Mouse (Mus musculus): ENCODE measurements around the gene Tra2b. TPM values are rescaled to one million over a fixed set of nuclear protein-coding genes. Genes with fewer than 3 reads are reported as not detected.
"Not testable (repeated sequence)": the region's sequence is repeated elsewhere in the genome, so short reads cannot be mapped to it uniquely, and the experiment has no call there.

Gene Tra2b
- polyA plus RNA-seq, 1 experiment from 2014 or later: 220 TPM

DNA sequence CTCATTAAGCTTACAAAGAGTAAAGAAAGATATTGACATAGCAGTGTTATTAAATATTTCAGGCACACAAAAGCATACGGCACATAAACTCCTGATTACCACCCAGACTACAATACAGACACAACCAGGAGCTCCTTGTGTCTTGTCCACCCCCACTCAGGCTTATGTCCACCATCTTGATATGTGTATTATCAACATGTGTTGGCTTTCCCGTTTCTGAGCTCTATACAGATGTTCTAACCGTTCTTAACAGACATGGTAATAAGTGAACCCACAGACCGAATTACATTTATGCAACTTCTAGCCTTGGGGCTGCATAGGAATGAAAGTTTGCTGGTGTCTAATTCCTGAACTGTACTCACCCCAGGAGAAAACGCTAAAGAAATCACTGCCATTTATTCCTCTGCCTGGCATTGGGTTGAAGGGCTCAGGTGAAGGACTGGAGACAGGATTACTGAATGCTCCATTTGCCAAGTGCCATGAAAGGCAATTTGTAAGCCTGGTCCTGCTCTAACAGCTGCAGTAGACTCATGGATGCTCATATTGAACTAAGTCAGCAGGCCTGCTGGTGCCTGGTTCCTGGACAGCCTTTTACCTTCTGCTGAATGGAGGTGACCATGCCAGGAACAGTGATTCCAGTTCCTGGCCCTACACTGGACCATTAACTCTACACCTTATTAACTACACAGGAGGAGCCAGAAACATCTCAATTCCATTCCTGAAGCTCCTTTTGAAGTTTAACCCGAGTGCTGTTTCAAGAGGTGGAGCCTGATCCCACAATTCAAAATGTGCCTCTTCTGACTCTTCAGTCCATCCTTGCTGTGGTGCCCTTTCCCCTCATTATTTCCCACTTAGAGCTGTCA, 24.2 kb downstream of the Tra2b start:
- H3K9ac ChIP-seq (replicated peaks): no peak overlapping the region
- no peak for ATAC-seq (ENCODE audit: low FRiP score)
- H3K9me3 ChIP-seq (replicated peaks): no peaks in the 10 kb centered on the region
- H3K4me3 ChIP-seq (replicated peaks): no peak overlapping the region
- no peaks in the 10 kb centered on the region for H3K27me3 ChIP-seq (replicated peaks)
- H3K27ac ChIP-seq (replicated peaks): no peak overlapping the region
- WGBS: 83% methylated on average over 6 of the region's 6 CpGs
- peaks cover 56% of the 10 kb centered on the region for H3K36me3 ChIP-seq
- H3K4me2 ChIP-seq: no peak overlapping the region
- H3K4me1 ChIP-seq: no peaks in the 10 kb centered on the region

DNA sequence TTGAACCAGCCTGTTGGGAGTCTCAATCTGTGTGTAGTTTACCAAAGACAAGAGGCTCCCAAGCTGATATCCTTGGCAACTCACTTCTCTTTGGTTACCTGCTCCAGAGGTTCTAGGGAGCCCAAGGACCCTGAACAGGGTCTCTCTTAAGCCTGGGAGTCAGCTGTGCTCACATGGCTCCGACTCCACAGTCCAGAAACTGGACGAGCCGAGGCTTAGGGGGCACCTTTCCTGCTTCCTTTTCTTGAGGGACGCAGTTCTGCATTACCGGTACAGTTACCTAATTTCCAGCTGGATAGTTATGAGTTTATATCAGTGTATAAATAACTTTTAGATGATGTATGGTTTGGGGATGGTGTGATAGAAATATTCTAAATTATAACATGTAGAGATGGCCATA, 24.9 kb downstream of the Tra2b start:
- peaks cover 57% of the 10 kb centered on the region for H3K36me3 ChIP-seq
- WGBS: 91% methylated on average over 5 of the region's 5 CpGs
- H3K27ac ChIP-seq (replicated peaks): no peak overlapping the region

DNA sequence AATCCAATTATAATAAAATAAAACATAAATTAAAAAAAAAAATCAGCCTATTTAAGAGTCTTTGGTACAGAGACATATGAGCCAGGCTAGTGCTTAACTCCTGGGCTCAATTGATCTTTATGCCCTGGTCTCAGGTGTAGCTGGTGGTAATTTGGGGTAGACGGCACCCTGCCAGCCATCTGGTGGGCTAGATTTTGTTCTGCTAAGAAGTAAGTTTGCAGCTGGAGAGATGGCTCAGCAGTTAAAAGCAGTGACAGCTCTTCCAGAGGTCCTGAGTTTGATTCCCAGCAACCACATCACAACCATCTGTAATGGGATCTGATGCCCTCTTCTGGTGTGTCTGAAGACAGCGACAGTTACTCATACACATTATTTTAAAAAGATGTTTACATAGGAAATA, 25.8 kb downstream of the Tra2b start:
- H3K9me3 ChIP-seq (replicated peaks): no peaks in the 10 kb centered on the region
- H3K27ac ChIP-seq (replicated peaks): no peak overlapping the region
- peaks cover 51% of the 10 kb centered on the region for H3K36me3 ChIP-seq
- no peak for ATAC-seq (ENCODE audit: low FRiP score)
- no peaks in the 10 kb centered on the region for H3K4me1 ChIP-seq
- no peaks in the 10 kb centered on the region for H3K27me3 ChIP-seq (replicated peaks)
- H3K9ac ChIP-seq (replicated peaks): no peak overlapping the region
- no peak overlapping the region for H3K4me3 ChIP-seq (replicated peaks)
- 72% methylated on average over 2 of the region's 2 CpGs for WGBS
- no peak overlapping the region for H3K4me2 ChIP-seq

More for the DNA sequence above, 24.9 kb downstream of the Tra2b start:
- Histone ChIP-seq H3K9ac (replicated peaks) (no peak overlapping the region), H3K4me1 (no peaks in the 10 kb centered on the region), H3K4me2 (no peak overlapping the region), H3K4me3 (replicated peaks) (no peak overlapping the region), H3K27me3 (replicated peaks) (no peaks in the 10 kb centered on the region), H3K9me3 (replicated peaks) (no peaks in the 10 kb centered on the region)
- ATAC-seq (ENCODE audit: low FRiP score): no peak

DNA sequence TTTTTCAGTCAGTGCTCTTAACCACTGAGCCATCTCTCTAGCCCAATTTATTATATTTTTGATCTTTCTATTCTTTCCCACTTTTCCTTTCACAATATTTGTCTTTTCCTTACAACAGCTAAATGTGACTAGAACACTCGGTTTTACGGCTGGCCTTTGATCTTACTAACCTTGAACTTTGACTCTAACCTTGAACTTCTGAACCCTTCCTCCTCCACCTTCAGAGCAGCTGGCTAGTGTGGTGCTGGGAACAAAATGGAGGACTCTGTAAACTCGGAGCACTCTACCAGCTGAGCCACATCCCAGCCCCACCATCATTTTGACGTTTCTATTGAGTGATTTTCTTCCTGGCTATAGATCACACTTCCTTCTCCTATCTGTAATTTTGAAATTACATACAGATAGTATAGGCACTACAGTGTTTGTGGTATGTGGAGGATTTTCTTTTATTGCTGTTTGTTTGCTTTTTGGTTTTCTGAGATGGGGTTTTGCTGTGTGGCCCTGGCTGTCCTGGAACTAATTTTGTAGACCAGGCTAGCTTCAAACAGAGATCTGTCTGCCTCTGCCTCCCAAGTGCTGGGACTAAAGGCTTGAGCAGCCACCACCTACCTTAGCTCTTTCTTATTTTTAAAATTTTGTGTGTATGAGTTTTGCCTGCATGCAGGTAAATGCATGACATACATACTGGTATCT, 26.7 kb downstream of the Tra2b start:
- no peak overlapping the region for H3K9ac ChIP-seq (replicated peaks)
- peaks cover 43% of the 10 kb centered on the region for H3K36me3 ChIP-seq
- H3K9me3 ChIP-seq (replicated peaks): no peaks in the 10 kb centered on the region
- no peaks in the 10 kb centered on the region for H3K4me1 ChIP-seq
- H3K27me3 ChIP-seq (replicated peaks): no peaks in the 10 kb centered on the region
- H3K4me3 ChIP-seq (replicated peaks): no peak overlapping the region
- 68% methylated on average over 4 of the region's 4 CpGs for WGBS
- ATAC-seq (ENCODE audit: low FRiP score): no peak
- H3K4me2 ChIP-seq: no peak overlapping the region
- no peak overlapping the region for H3K27ac ChIP-seq (replicated peaks)

DNA sequence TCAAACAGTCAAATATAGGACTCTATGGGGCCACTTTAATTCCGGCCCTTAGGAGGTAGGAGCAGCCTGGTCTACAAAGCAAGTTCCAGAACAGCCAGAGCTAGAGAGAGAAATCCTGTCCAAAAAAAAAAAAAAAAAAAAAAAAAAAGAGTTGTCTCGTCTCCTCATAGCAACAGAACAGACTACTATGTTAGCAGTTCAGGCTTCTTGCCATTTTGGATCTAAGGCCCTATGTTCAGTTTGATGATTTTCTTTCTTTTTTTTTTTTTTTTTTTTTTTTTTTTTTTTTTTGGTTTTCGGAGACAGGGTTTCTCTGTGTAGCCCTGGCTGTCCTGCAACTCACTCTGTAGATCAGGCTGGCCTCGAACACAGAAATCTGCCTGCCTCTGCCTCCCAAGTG, 27.4 kb downstream of the Tra2b start:
- not testable (repeated sequence) for H3K27me3 ChIP-seq (replicated peaks); H3K4me3 ChIP-seq (replicated peaks); H3K9ac ChIP-seq (replicated peaks); H3K9me3 ChIP-seq (replicated peaks); H3K27ac ChIP-seq (replicated peaks); H3K4me1 ChIP-seq; H3K4me2 ChIP-seq; ATAC-seq (ENCODE audit: low FRiP score)
- H3K36me3 ChIP-seq: peaks cover 38% of the 10 kb centered on the region
- WGBS: 94% methylated on average over 4 of the region's 4 CpGs

DNA sequence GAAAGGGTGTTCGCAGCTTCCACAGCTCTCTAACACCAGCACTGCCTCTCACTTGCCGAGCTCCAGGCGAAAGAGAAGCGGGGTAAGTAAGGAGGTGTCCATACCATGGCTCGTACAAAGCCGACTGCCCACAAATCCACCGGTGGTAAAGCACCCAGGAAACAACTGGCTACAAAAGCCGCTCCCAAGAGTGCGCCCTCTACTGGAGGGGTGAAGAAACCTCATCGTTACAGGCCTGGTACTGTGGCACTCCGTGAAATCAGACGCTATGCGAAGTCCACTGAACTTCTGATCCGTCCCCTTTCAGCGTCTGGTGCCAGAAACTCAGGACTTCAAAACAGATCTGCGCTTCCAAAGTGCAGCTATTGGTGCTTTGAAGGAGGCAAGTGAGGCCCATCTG, 29.0 kb downstream of the Tra2b start:
- Histone ChIP-seq H3K27ac (replicated peaks) (no peak overlapping the region), H3K4me2 (no peak overlapping the region), H3K4me3 (replicated peaks) (no peak overlapping the region), H3K36me3 (peaks cover 23% of the 10 kb centered on the region), H3K9me3 (replicated peaks) (no peaks in the 10 kb centered on the region), H3K9ac (replicated peaks) (no peak overlapping the region), H3K27me3 (replicated peaks) (no peaks in the 10 kb centered on the region), H3K4me1 (no peaks in the 10 kb centered on the region)
- WGBS: 91% methylated on average over 16 of the region's 16 CpGs
- no peak for ATAC-seq (ENCODE audit: low FRiP score)

DNA sequence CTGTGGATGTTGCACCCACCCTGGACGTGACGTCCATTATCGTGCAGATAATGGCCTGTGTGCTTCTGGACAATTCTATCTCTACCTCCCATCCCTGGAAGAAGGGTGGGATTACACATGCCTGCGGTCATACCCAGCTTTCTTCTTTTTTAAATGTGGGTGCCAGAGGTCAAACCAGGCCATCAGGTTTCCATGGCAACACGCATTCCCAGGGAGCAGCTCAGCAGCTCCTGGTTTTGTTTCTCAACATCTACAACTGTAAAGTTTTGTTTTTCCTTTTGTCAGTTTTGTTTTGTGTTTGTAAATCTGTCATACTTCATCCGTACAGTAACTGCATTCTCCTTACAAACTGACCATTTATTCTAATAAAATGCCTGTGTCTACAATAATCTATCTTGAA, 31.3 kb downstream of the Tra2b start:
- Histone ChIP-seq H3K4me2 (no peak overlapping the region), H3K36me3 (peaks cover 5% of the 10 kb centered on the region; the same call in 1 of the 2 replicates), H3K27me3 (replicated peaks) (no peaks in the 10 kb centered on the region), H3K27ac (replicated peaks) (no peak overlapping the region), H3K4me3 (replicated peaks) (no peak overlapping the region), H3K4me1 (no peaks in the 10 kb centered on the region), H3K9me3 (replicated peaks) (no peaks in the 10 kb centered on the region), H3K9ac (replicated peaks) (no peak overlapping the region)
- WGBS: 37% methylated on average over 6 of the region's 6 CpGs
- no peak for ATAC-seq (ENCODE audit: low FRiP score)

DNA sequence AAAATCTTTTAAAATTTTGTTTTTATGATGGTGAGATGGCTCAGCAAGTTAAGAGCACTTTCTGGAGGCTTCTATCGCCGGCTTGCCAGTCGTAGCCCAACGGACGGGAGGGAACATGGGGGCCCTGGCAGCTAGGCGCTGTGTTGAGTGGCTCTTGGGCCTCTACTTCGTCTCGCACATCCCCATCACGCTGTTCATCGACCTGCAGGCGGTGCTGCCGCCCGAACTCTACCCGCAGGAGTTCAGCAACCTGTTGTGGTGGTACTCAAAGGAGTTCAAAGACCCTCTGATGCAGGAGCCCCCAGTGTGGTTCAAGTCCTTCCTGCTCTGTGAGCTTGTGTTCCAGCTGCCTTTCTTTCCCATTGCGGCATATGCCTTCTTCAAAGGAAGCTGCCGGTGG, 35.5 kb downstream of the Tra2b start:
- H3K36me3 ChIP-seq; H3K4me3 ChIP-seq (replicated peaks); H3K4me2 ChIP-seq; H3K27ac ChIP-seq (replicated peaks); H3K4me1 ChIP-seq; ATAC-seq (ENCODE audit: low FRiP score); H3K27me3 ChIP-seq (replicated peaks); H3K9me3 ChIP-seq (replicated peaks); H3K9ac ChIP-seq (replicated peaks): not testable (repeated sequence)
- WGBS: 88% methylated on average over 16 of the region's 16 CpGs

DNA sequence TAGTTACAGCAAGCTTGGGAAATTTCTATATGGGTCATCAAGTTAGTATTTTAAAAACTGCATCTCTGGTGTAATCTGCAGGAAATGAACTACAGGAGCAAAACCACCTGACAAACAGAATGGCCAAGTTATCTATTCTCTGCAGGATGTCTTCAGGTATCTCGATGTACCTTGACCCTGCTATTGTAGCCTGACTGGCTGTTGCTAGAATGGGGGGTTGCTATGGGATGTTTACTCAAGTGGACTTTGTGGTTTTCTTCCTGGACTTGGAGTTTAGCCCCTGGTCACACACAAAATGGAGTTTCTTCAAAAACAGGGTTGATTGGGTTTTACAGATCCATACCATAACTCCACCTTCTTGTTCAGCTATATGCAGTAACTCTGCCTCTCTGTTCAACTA, 62.3 kb downstream of the Tra2b start:
- H3K4me2 ChIP-seq: no peak overlapping the region
- H3K27ac ChIP-seq (replicated peaks): no peak overlapping the region
- H3K4me3 ChIP-seq (replicated peaks): no peak overlapping the region
- H3K9me3 ChIP-seq (replicated peaks): no peaks in the 10 kb centered on the region; the same call in 1 of the 2 replicates
- no peaks in the 10 kb centered on the region for H3K27me3 ChIP-seq (replicated peaks)
- 97% methylated on average over 1 of the region's 1 CpGs for WGBS
- H3K4me1 ChIP-seq: no peaks in the 10 kb centered on the region
- no peak for ATAC-seq (ENCODE audit: low FRiP score)
- H3K36me3 ChIP-seq: no peaks in the 10 kb centered on the region
- H3K9ac ChIP-seq (replicated peaks): no peak overlapping the region

DNA sequence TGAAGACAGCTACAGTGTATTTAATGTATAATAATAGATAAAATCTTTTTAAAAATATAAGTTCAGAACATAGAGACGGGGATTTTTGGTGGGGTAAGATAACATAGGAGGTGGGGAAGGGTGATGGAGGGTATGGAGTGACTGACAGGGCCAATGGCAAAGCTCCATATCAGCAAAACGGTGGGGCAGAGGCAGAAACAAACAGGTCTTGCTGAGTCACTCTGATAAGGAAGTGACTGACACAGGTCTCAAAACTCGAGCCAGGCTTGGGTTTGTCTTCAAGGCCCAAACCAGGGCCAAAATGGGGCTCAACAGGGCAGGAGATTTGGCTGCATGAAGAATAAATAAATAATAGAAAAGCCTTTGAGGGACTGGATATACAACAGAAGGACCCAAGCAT, 63.9 kb downstream of the Tra2b start:
- ATAC-seq (ENCODE audit: low FRiP score): no peak

DNA sequence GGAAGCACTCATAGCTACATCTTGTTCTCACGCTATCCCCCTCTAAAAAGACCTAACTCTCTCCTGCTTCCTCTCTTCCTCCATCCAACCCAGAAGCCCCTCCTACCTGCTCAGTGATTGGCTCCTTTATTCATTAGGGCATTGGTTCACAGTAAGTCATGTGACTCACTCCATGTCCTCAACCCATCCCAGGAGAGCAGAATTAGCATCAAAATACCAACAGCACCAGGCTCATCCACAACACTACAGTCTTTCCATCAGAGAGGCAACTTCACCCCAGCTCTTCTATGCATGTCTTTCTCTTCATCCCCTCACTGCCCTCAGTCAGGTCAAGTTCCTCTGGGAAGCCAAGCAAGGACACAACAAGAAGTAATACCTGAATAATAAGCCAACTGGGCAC, 65.3 kb downstream of the Tra2b start:
- H3K4me1 ChIP-seq: no peaks in the 10 kb centered on the region
- no peak overlapping the region for H3K4me3 ChIP-seq (replicated peaks)
- no peak overlapping the region for H3K9ac ChIP-seq (replicated peaks)
- 71% methylated on average over 1 of the region's 1 CpGs for WGBS
- H3K27ac ChIP-seq (replicated peaks): no peak overlapping the region
- ATAC-seq (ENCODE audit: low FRiP score): no peak
- no peak overlapping the region for H3K4me2 ChIP-seq
- no peaks in the 10 kb centered on the region for H3K27me3 ChIP-seq (replicated peaks)
- no peaks in the 10 kb centered on the region for H3K9me3 ChIP-seq (replicated peaks)
- no peaks in the 10 kb centered on the region for H3K36me3 ChIP-seq

More for the DNA sequence above, 63.9 kb downstream of the Tra2b start:
- Histone ChIP-seq H3K27me3 (replicated peaks) (no peaks in the 10 kb centered on the region), H3K4me1 (no peaks in the 10 kb centered on the region), H3K9me3 (replicated peaks) (no peaks in the 10 kb centered on the region), H3K9ac (replicated peaks) (no peak overlapping the region), H3K27ac (replicated peaks) (no peak overlapping the region), H3K4me2 (no peak overlapping the region), H3K4me3 (replicated peaks) (no peak overlapping the region), H3K36me3 (no peaks in the 10 kb centered on the region)
- whole genome bisulfite sequencing: 71% methylated on average over 3 of the region's 3 CpGs
